Mouse (Mus musculus): ENCODE results near the gene Olfr145. TPM values are rescaled to one million over a fixed set of nuclear protein-coding genes. Genes with fewer than 3 reads are reported as not detected.

The Olfr145 gene
- not detected for polyA plus RNA-seq (2014; fragmentation: Illumina TruSeq; extraction: RNeasy Lipid Tissue Mini Kit (QIAGEN cat#74804); ENCODE audit: low read depth, low replicate concordance)

GRCm38 (mm10) chr9:37896661-37897060 is at the start of gene Olfr145:
Olfr145 (plus strand) TSS chr9:37896724.

GRCm38 (mm10) chr9:37853969-37854368 is 42.6 kb upstream of the Olfr145 start, which contains the start of gene Olfr877:
Olfr877 (plus strand) TSS chr9:37854269.

GRCm38 (mm10) chr9:37917540-37917939 is 21.0 kb downstream of the Olfr145 start, which contains the start of gene Olfr878:
Olfr878 (plus strand) TSS chr9:37917840.

Other genes with a start within 250 kb of the Olfr145 start
- 12.4 TPM for gene Tbrg1, start 239.4 kb upstream of the Olfr145 start, polyA plus RNA-seq (2014; fragmentation: Illumina TruSeq; extraction: RNeasy Lipid Tissue Mini Kit (QIAGEN cat#74804); ENCODE audit: low read depth, low replicate concordance)
- not detected for gene Panx3, start 227.5 kb upstream of the Olfr145 start, polyA plus RNA-seq (2014; fragmentation: Illumina TruSeq; extraction: RNeasy Lipid Tissue Mini Kit (QIAGEN cat#74804); ENCODE audit: low read depth, low replicate concordance)
- gene Olfr160, start 180.5 kb upstream of the Olfr145 start, polyA plus RNA-seq (2014; fragmentation: Illumina TruSeq; extraction: RNeasy Lipid Tissue Mini Kit (QIAGEN cat#74804); ENCODE audit: low read depth, low replicate concordance): not detected
- not detected for gene Olfr874, start 151.6 kb upstream of the Olfr145 start, polyA plus RNA-seq (2014; fragmentation: Illumina TruSeq; extraction: RNeasy Lipid Tissue Mini Kit (QIAGEN cat#74804); ENCODE audit: low read depth, low replicate concordance)
- not detected for gene Olfr875, start 124.9 kb upstream of the Olfr145 start, polyA plus RNA-seq (2014; fragmentation: Illumina TruSeq; extraction: RNeasy Lipid Tissue Mini Kit (QIAGEN cat#74804); ENCODE audit: low read depth, low replicate concordance)
- gene Olfr876, start 93.7 kb upstream of the Olfr145 start, polyA plus RNA-seq (2014; fragmentation: Illumina TruSeq; extraction: RNeasy Lipid Tissue Mini Kit (QIAGEN cat#74804); ENCODE audit: low read depth, low replicate concordance): not detected
- not detected for gene Olfr877, start 42.5 kb upstream of the Olfr145 start, polyA plus RNA-seq (2014; fragmentation: Illumina TruSeq; extraction: RNeasy Lipid Tissue Mini Kit (QIAGEN cat#74804); ENCODE audit: low read depth, low replicate concordance)
- not detected for gene Olfr878, start 21.1 kb downstream of the Olfr145 start, polyA plus RNA-seq (2014; fragmentation: Illumina TruSeq; extraction: RNeasy Lipid Tissue Mini Kit (QIAGEN cat#74804); ENCODE audit: low read depth, low replicate concordance)
- not detected for gene Olfr881, start 95.1 kb downstream of the Olfr145 start, polyA plus RNA-seq (2014; fragmentation: Illumina TruSeq; extraction: RNeasy Lipid Tissue Mini Kit (QIAGEN cat#74804); ENCODE audit: low read depth, low replicate concordance)
- gene Olfr883, start 129.1 kb downstream of the Olfr145 start, polyA plus RNA-seq (2014; fragmentation: Illumina TruSeq; extraction: RNeasy Lipid Tissue Mini Kit (QIAGEN cat#74804); ENCODE audit: low read depth, low replicate concordance): not detected
- not detected for gene Olfr884, start 149.8 kb downstream of the Olfr145 start, polyA plus RNA-seq (2014; fragmentation: Illumina TruSeq; extraction: RNeasy Lipid Tissue Mini Kit (QIAGEN cat#74804); ENCODE audit: low read depth, low replicate concordance)
- gene Olfr885, start 164.6 kb downstream of the Olfr145 start, polyA plus RNA-seq (2014; fragmentation: Illumina TruSeq; extraction: RNeasy Lipid Tissue Mini Kit (QIAGEN cat#74804); ENCODE audit: low read depth, low replicate concordance): not detected
- gene Olfr887, start 187.3 kb downstream of the Olfr145 start, polyA plus RNA-seq (2014; fragmentation: Illumina TruSeq; extraction: RNeasy Lipid Tissue Mini Kit (QIAGEN cat#74804); ENCODE audit: low read depth, low replicate concordance): not detected
- gene Olfr888, start 211.4 kb downstream of the Olfr145 start, polyA plus RNA-seq (2014; fragmentation: Illumina TruSeq; extraction: RNeasy Lipid Tissue Mini Kit (QIAGEN cat#74804); ENCODE audit: low read depth, low replicate concordance): not detected
- not detected for gene Olfr889, start 218.5 kb downstream of the Olfr145 start, polyA plus RNA-seq (2014; fragmentation: Illumina TruSeq; extraction: RNeasy Lipid Tissue Mini Kit (QIAGEN cat#74804); ENCODE audit: low read depth, low replicate concordance)
- gene Olfr890, start 245.8 kb downstream of the Olfr145 start, polyA plus RNA-seq (2014; fragmentation: Illumina TruSeq; extraction: RNeasy Lipid Tissue Mini Kit (QIAGEN cat#74804); ENCODE audit: low read depth, low replicate concordance): not detected